Mouse (Mus musculus) B cell, adult 62 days (primary cell): ENCODE results near the gene Gm16368. TPM values are rescaled to one million over a fixed set of nuclear protein-coding genes. Genes with fewer than 3 reads are reported as not detected.

Experiments
- total RNA-seq: library from RNA; stranded (reverse); gene quantifications from 4 replicates; pipeline ENCODE4 v1.2.4, GENCODE M21; 2023

Gm16368 gene
- total RNA-seq: not detected in 4 replicates

DNA sequence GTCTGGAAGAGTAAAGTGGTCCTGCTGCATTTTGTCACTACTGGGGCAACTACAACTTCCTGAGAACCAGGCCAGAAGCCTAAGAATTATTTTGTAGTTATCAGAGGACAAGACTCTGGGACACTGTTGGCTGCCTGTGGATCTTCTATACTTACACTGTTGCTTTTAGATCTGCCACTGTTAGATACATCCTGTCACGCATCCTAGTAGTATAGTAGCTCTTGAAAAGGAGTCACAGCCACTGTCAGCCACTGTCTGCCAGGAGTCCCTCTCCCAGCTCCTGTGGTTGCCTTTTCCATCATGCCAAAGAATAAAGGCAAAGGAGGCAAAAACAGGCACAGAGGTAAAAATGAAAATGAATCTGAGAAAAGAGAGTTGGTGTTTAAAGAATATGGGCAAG lies at the start of gene Gm16368:
TSS of gene Gm16368 (plus strand) at position 301 of the 400 bp plus-strand sequence.

Other genes with a start within 250 kb of the Gm16368 start
- gene Gm2001, start 241.4 kb upstream of the Gm16368 start, total RNA-seq: not detected in 4 replicates
- not detected in 4 replicates for gene Gm2016, start 209.6 kb upstream of the Gm16368 start, total RNA-seq
- gene Gm2022, start 188.3 kb upstream of the Gm16368 start, total RNA-seq: not detected in 4 replicates
- gene Gm2035, start 163.8 kb upstream of the Gm16368 start, total RNA-seq: not detected in 4 replicates
- not detected in 4 replicates for gene Gm2042, start 129.6 kb upstream of the Gm16368 start, total RNA-seq
- not detected in 4 replicates for gene Gm2075, start 71.8 kb upstream of the Gm16368 start, total RNA-seq
- not detected in 4 replicates for gene Gm6803, start 64.9 kb upstream of the Gm16368 start, total RNA-seq
- not detected in 4 replicates for gene Gm2056, start 56.7 kb upstream of the Gm16368 start, total RNA-seq
- not detected in 4 replicates for gene Gm10436, start 98.4 kb downstream of the Gm16368 start, total RNA-seq
- gene Gm8332, start 166.4 kb downstream of the Gm16368 start, total RNA-seq: not detected in 4 replicates
- gene Gm5662, start 190.8 kb downstream of the Gm16368 start, total RNA-seq: not detected in 4 replicates
- gene Gm5039, start 240.3 kb downstream of the Gm16368 start, total RNA-seq: not detected in 4 replicates